Mouse (Mus musculus) heart, embryonic 15.5 days (tissue): ENCODE data around the gene Caskin2. TPM values are rescaled to one million over a fixed set of nuclear protein-coding genes. Genes with fewer than 3 reads are reported as not detected.
"Not testable (repeated sequence)": the region's sequence is repeated elsewhere in the genome, so short reads cannot be mapped to it uniquely, and the experiment has no call there.

ENCODE experiments used
- ATAC-seq: fragments of 200-750 bp; cut with Nextera tagmentation; replicated peaks from 2 replicates; pipeline ENCODE4 v1.8.0; 2017; ENCODE audit warnings: low read depth, moderate TSS enrichment; ENCODE audit not compliant: insufficient number of reproducible peaks, insufficient read depth, low FRiP score
- H3K27ac ChIP-seq: fragments of 300-500 bp; sonication (generic); 2 replicates; pipeline ENCODE4 v1.5.1; 2015; ENCODE audit warnings: mild to moderate bottlenecking, inconsistent platforms
- H3K27me3 ChIP-seq: fragments of 300-500 bp; sonication (generic); 2 replicates; pipeline ENCODE4 v1.6.1; 2015; ENCODE audit warnings: inconsistent platforms
- H3K36me3 ChIP-seq: fragments of 300-500 bp; sonication (generic); 2 replicates; pipeline ENCODE4 v1.6.1; 2015; ENCODE audit warnings: mild to moderate bottlenecking, inconsistent platforms
- H3K4me1 ChIP-seq: fragments of 300-500 bp; sonication (generic); replicated peaks from 2 replicates; pipeline ENCODE4 v1.6.1; 2015; ENCODE audit warnings: inconsistent platforms
- H3K4me2 ChIP-seq: fragments of 300-500 bp; sonication (generic); 2 replicates; pipeline ENCODE4 v1.6.1; 2015; ENCODE audit warnings: inconsistent platforms, mild to moderate bottlenecking, moderate library complexity
- H3K4me3 ChIP-seq: fragments of 300-500 bp; sonication (generic); 2 replicates; pipeline ENCODE4 v1.5.1; 2015; ENCODE audit warnings: mild to moderate bottlenecking, inconsistent platforms
- H3K9ac ChIP-seq: fragments of 300-500 bp; sonication (generic); 2 replicates; pipeline ENCODE4 v1.6.1; 2015; ENCODE audit warnings: mild to moderate bottlenecking, inconsistent platforms
- H3K9me3 ChIP-seq: fragments of 300-500 bp; sonication (generic); replicated peaks from 2 replicates; pipeline ENCODE4 v1.6.1; 2016; ENCODE audit warnings: inconsistent platforms
- WGBS: fragments of 180-500 bp; shearing (Covaris S2); methylation state at CpG from one replicate; pipeline ENCODE4 v1.1.7; 2015; ENCODE audit warnings: mixed read lengths; 5-methylcytosine and 5-hydroxymethylcytosine counted together
- microRNA-seq: library from miRNA; unstranded; fragments of <30 nt; microRNA quantifications from one replicate; pipeline ENCODE4, GENCODE M21; 2016
- polyA plus RNA-seq: library from polyadenylated mRNA; unstranded; fragments of >200 nt; fragmentation: Nextera tagmentation; extraction: Ambion mirVana; gene quantifications from 2 replicates; pipeline ENCODE4 v1.2.1, GENCODE M21; 2015

Caskin2 gene
- polyA plus RNA-seq, 1 experiment from 2014 or later: 18.0 TPM

- not testable (repeated sequence) for H3K27ac ChIP-seq, H3K4me1 ChIP-seq, H3K36me3 ChIP-seq, H3K9ac ChIP-seq, ATAC-seq, H3K4me2 ChIP-seq, H3K4me3 ChIP-seq, H3K27me3 ChIP-seq, H3K9me3 ChIP-seq
- WGBS: 84% methylated on average over 7 of the region's 7 CpGs
Observed at GRCm38 (mm10) chr11:115762176-115762575, 51.3 kb downstream of the Caskin2 start.

- ATAC-seq: no peak
- Histone ChIP-seq H3K27me3 (no peaks in the 10 kb centered on the region), H3K4me3 (no peak overlapping the region), H3K27ac (no peak overlapping the region), H3K36me3 (no peaks in the 10 kb centered on the region), H3K9ac (no peak overlapping the region), H3K4me1 (0 out of 2 replicates have a peak, but pooled peaks cover 2% of the 10 kb centered on the region), H3K4me2 (no peak overlapping the region), H3K9me3 (no peaks in the 10 kb centered on the region)
- WGBS: 57% methylated on average over 4 of the region's 4 CpGs
Observed at GRCm38 (mm10) chr11:115753485-115753884, 60.0 kb downstream of the Caskin2 start.

GRCm38 (mm10) chr11:115752653-115753052, 60.8 kb downstream of the Caskin2 start:
- Histone ChIP-seq H3K27me3 (no peaks in the 10 kb centered on the region), H3K9me3 (no peaks in the 10 kb centered on the region), H3K4me3 (no peak overlapping the region), H3K27ac (no peak overlapping the region), H3K36me3 (no peaks in the 10 kb centered on the region), H3K9ac (no peak overlapping the region), H3K4me1 (0 out of 2 replicates have a peak, but pooled peaks cover 2% of the 10 kb centered on the region), H3K4me2 (no peak overlapping the region)
- WGBS: 76% methylated on average over 7 of the region's 7 CpGs
- ATAC-seq: no peak

GRCm38 (mm10) chr11:115751725-115752124, 61.7 kb downstream of the Caskin2 start:
- H3K4me1 ChIP-seq: 0 out of 2 replicates have a peak, but pooled peaks cover 2% of the 10 kb centered on the region
- no peaks in the 10 kb centered on the region for H3K9me3 ChIP-seq
- no peak overlapping the region for H3K4me3 ChIP-seq
- WGBS: 64% methylated on average over 2 of the region's 2 CpGs
- no peak for ATAC-seq
- H3K27me3 ChIP-seq: no peaks in the 10 kb centered on the region
- H3K4me2 ChIP-seq: no peak overlapping the region
- no peaks in the 10 kb centered on the region for H3K36me3 ChIP-seq
- no peak overlapping the region for H3K9ac ChIP-seq
- H3K27ac ChIP-seq: no peak overlapping the region

DNA sequence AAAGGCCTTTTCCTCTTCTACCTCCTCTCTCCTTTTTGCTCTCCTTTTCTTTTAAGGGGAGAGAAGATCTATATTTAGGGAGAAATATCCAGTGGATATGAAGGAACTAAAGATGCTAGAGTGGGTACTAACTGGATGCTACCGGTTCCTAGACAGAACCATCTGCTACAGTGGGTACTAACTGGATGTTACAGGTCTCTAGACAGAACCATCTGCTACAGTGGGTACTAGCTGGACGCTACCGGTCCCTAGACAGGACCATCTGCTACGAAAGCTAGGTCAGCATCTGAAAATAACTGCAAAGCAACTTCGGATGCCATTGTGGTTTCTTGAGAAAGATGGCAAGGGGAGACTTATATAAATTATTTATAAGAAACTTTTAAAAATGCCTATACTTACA, 63.6 kb downstream of the Caskin2 start:
- no peak for ATAC-seq
- Histone ChIP-seq H3K4me3 (no peak overlapping the region), H3K36me3 (no peaks in the 10 kb centered on the region), H3K4me2 (no peak overlapping the region), H3K9ac (no peak overlapping the region), H3K27me3 (no peaks in the 10 kb centered on the region), H3K27ac (no peak overlapping the region), H3K4me1 (0 out of 2 replicates have a peak, but pooled peaks cover 2% of the 10 kb centered on the region), H3K9me3 (no peaks in the 10 kb centered on the region)
- WGBS: 90% methylated on average over 5 of the region's 5 CpGs

Small RNA genes lying within 50 kb of the gene (microRNA-seq; reads per million reads assigned to microRNA genes)
- not detected for gene Mir5621

Other genes starting within 250 kb of the Caskin2 start
- gene Nup85, start 249.2 kb downstream of the Caskin2 start, polyA plus RNA-seq: 80.8 and 105 TPM in 2 replicates
- gene Mrps7, start 209.7 kb downstream of the Caskin2 start, polyA plus RNA-seq: 76.2 and 80.1 TPM in 2 replicates
- 13.7 and 16.3 TPM in 2 replicates for gene Gga3, start 209.6 kb downstream of the Caskin2 start, polyA plus RNA-seq
- gene Mif4gd, start 200.7 kb downstream of the Caskin2 start, polyA plus RNA-seq: 30.2 and 34.5 TPM in 2 replicates
- gene Slc25a19, start 185.3 kb downstream of the Caskin2 start, polyA plus RNA-seq: 47.7 and 48.8 TPM in 2 replicates
- 103 and 104 TPM in 2 replicates for gene Grb2, start 105.0 kb downstream of the Caskin2 start, polyA plus RNA-seq
- gene Tmem94, start 48.2 kb downstream of the Caskin2 start, polyA plus RNA-seq: 36.7 and 38.8 TPM in 2 replicates
- gene Tsen54, start 1.1 kb upstream of the Caskin2 start, polyA plus RNA-seq: 20.1 and 26.4 TPM in 2 replicates
- 12.7 and 17.2 TPM in 2 replicates for gene Llgl2, start 10.4 kb upstream of the Caskin2 start, polyA plus RNA-seq
- gene Myo15b, start 44.8 kb upstream of the Caskin2 start, polyA plus RNA-seq: 0.16 TPM in 2 replicates
- 52.1 and 56.3 TPM in 2 replicates for gene Smim5, start 86.3 kb upstream of the Caskin2 start, polyA plus RNA-seq
- 3.3 and 5.0 TPM in 2 replicates for gene Smim6, start 98.4 kb upstream of the Caskin2 start, polyA plus RNA-seq
- gene Sap30bp, start 119.6 kb upstream of the Caskin2 start, polyA plus RNA-seq: 21.4 and 21.9 TPM in 2 replicates
- 9.1 and 14.7 TPM in 2 replicates for gene Recql5, start 119.8 kb upstream of the Caskin2 start, polyA plus RNA-seq
- gene Itgb4, start 161.1 kb upstream of the Caskin2 start, polyA plus RNA-seq: 1.2 and 3.9 TPM in 2 replicates
- 120 and 147 TPM in 2 replicates for gene Galk1, start 199.1 kb upstream of the Caskin2 start, polyA plus RNA-seq
- gene H3f3b, start 214.3 kb upstream of the Caskin2 start, polyA plus RNA-seq: 648 and 727 TPM in 2 replicates
- 19.5 and 27.3 TPM in 2 replicates for gene Unk, start 216.7 kb upstream of the Caskin2 start, polyA plus RNA-seq